Mouse (Mus musculus) ES-E14 (cell line): ENCODE results near the gene Plxna2.

Experiments used
- HCFC1 ChIP-seq: IDR thresholded peaks from 2 replicates; pipeline ENCODE4 v1.6.1; 2012; ENCODE audit warnings: low read length, inconsistent platforms, borderline replicate concordance; ENCODE audit not compliant: insufficient read depth
- MAFK ChIP-seq: IDR thresholded peaks from 2 replicates; pipeline ENCODE4 v1.6.1; 2014; ENCODE audit warnings: mild to moderate bottlenecking, low read depth, low read length, inconsistent platforms; ENCODE audit not compliant: insufficient read depth
- ZC3H11A ChIP-seq: IDR thresholded peaks from 2 replicates; pipeline ENCODE4 v1.6.1; 2012; ENCODE audit warnings: low read depth, mild to moderate bottlenecking, inconsistent platforms, low read length, borderline replicate concordance

DNA sequence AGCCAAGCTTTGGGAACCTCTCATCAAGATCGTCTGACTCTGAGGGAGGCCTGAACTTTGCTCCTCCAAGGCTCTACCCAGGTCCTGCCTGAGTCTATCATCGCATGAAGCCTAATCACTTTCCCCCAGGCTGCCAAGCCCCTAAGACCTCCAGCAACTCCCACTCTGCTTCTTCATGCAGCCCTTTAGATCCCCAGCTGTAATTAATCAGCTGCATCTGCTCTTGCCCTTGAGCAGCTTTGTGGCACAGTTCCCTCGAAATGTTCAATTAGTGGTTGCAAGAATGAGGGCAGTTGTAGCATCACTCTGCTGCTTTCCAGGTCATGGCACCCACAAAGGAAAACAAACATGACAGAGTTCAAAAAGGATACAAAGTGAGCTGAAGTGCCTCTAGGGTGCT, 155.9 kb downstream of the Plxna2 start:
- TF ChIP-seq ZC3H11A (no peak), MAFK (no peak), HCFC1 (no peak)
